Mouse (Mus musculus): ENCODE data around the gene Scrn2.
A peak's percentile ranks its signal among the peaks of the same experiment; 100 is the strongest.

Scrn2 gene

DNA sequence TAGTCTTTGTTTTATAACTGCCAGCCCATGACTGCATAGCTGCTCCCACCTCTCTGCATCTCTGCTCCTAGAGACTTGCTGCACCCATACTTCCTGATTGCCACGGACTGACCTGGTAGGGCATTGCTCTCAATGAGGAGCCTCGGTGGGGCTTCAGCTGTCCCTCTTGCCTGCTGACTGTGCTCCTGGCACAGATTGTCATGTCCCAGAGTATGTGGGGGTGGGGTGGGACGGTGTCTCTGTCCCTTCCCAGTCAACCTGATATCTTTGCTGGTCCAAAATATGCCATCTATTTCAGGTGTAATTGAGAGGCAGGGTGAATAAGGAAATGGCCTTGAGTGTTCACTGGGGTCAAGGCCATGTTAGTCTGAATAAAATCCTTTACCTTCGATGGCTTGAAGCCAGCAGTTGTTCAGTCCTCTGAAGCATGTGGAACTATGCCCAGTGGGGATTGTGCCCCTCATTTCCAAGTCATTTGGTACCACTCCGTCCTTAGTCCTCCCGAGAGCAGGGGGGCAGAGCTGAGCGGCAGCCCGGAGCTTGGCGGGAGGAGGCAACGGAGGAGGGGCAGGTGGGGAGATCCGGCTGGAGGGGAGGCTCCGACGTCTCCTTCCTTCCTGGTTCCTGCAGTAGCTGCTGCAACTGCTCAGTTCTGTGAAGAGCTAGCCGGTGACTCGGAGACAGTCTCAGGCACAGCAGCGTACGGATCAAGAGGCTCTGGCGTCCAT lies 20.6 kb downstream of the Scrn2 start, which contains the start of gene Osbpl7:
Osbpl7 (plus strand) TSS at position 413 of the 728 bp plus-strand sequence.
- DNase-seq (ENCODE audit: low spot score in 2 of 2): peak; percentile 69 to 82

DNA sequence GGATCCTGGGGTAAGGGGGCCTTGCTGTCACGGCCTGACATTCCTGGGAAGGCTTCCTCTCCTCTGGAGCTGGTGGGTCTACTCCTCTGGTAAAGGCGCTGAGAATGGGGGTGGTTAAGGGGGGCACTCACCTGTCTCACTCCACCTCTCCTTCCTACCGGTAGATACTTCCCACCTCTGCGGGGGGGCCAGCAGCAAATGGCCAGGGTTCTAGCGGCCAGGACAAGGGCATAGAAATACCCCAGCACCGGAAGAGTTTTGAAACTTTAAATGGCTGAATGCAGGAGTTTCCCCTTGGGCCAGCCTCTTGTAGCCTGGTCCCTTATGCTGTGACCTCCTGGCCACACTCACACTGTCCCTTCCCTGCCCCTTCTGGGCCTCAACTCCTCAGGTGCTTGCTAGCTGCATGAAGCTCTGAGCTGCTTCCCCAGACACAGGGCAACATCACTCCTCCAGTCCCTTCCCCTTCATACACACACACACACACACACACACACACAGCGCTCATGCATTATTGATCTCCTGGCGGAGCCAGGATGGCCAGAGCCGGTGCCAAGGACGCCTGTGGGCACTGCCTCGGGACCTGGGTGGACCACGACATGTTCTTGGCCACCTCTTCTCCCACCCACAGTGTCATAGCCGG lies 21.3 kb downstream of the Scrn2 start:
- no peak for DNase-seq (ENCODE audit: low spot score in 2 of 2)

DNA sequence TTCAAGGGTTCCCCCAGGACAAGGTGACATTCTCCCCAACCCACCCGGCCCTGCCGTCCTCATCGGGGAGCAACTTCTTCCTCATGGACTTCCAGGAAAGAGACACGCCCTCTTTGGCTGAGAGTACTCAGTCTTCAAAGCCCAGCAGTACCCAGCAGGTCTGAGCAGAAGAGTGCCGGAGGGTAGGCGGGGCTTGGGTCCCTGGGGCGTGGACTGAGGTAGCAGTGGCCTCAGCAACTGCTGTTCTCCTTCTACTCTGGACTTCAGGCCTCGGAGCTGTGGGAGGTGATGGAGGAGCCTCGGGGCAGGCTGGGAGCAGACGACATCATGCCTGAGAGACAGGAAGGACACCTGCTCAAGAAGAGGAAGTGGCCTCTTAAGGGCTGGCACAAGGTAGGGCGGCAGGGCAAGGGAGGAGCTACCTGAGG lies 22.5 kb downstream of the Scrn2 start:
- DNase-seq (ENCODE audit: low spot score in 2 of 2): no peak

DNA sequence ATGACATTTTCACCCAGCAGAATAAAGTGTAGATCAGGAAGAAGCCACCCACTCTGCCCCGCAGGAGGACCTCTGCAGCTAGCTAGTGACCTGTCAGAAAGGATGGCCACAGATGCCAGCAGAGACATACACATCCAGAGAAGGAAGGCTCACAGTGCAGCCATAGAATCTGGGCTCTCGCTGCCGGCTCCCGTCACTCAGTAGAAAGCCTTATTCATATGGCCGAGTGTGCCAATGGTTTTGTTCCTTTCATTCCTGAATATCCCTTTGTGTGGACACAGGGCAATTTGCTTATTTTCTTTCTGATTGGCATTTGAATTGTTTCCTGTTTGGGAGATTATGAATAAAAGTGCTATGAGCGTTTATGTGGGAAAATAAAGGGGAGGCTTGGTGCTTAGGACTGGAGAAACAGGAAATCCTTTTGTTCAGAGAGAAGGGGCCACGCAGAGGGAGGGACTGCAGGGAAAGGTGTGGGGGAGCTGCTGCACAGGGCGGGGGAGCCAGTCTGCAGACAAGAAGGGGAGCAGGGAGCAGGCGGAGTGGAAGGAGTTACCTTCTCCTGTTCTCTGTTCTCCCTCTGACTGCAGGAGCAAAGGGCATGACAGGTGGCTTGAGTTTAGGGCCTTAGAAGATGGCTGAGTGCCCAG lies 33.7 kb downstream of the Scrn2 start:
- DNase-seq (ENCODE audit: low spot score in 2 of 2): no peak

DNA sequence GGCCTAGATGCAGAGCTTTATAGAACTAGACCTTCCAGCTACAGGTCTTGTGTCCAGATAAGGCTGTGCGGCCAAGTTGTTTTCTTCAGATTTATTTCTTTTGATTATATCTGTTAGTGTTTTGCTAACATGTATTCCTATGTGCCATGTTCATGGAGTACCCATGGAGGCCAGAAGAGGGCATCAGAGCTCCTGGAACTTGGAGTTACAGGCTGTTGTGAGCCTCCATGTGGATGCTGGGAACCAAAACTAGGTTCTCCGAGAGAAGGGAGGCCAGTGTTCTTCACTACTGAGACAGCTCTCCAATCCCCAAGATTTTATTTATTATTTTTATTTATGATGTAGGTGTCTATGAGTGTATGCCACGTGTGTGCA lies 34.2 kb downstream of the Scrn2 start:
- DNase-seq (ENCODE audit: low spot score in 2 of 2): no peak

DNA sequence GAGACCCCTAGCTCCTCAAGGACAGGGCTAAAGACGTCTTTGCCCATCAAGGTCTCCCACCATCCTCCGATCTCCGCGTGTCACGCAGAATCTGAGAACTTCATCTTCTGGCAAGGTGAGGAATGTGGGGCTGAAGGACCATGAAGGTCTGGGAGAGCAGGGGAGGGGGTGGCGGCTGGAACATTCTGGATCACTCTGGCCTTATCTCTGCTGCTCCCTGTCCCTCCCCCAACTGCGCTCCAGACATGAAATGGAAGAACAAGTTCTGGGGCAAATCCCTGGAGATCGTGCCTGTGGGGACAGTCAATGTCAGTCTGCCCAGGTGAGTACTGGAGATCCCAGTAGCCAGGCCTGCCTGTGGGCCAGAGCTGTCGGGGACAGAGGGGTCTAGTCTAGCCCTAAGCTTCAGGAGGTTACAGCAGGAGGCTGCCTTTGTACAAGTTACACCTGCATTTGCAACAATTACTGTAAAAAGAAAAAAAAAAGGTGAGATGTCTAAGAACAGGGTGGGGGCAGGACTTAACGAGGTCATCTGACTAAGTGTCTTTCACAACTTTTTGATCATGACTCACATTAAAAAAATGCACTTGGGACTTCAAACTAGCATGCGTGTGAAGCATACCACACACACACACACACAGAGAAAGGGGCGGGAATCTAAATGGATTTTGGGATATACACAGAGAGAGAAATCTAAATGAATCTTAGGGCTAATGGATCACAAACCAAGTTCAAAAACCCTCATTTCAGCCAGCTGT lies 36.0 kb downstream of the Scrn2 start:
- DNase-seq (ENCODE audit: low spot score in 2 of 2): no peak

DNA sequence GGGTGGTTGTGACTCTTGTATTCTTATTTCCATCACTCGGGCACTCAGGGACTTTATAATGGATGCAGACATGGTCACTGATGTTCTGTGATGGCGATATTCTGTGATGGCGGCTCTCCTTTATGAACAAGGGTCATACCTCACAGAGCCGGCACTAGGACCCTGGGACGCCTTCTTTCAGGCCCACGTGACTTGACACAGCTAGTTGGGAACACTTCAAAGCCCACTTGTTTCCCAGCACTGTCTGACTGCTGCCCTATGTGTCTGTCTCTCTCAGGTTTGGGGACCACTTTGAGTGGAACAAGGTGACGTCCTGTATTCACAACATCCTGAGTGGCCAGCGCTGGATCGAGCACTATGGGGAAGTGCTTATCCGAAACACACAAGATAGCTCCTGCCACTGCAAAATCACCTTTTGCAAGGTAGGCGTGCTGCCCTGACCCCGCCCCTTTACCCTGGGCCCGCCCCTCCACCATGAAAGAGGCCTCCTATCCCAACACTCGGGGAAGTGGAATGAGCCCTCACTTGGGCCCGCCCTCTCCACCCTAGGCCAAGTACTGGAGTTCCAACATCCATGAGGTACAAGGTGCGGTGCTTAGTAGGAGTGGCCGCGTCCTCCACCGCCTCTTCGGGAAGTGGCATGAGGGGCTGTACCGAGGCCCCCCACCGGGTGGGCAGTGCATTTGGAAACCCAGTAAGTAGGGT lies 37.1 kb downstream of the Scrn2 start:
- no peak for DNase-seq (ENCODE audit: low spot score in 2 of 2)

DNA sequence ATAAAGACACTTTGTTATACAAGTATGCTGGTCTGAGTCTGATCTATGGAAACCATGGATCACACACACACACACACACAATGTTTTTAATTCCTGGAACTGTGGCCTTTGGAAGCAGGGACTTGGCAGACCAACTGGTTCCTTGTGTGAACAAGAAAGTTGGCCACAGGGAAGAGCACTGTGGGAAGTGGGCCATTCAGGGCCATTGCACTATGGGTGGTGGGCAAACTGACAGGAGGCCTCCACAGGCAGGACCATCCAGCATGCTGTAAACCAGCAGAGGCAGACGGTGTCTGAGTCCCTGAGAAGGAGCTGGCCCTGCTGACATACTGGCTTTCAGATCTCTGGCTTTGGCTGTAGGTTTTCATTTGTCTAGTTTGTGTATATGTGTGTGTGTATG lies 39.6 kb downstream of the Scrn2 start:
- no peak for DNase-seq (ENCODE audit: low spot score in 2 of 2)

DNA sequence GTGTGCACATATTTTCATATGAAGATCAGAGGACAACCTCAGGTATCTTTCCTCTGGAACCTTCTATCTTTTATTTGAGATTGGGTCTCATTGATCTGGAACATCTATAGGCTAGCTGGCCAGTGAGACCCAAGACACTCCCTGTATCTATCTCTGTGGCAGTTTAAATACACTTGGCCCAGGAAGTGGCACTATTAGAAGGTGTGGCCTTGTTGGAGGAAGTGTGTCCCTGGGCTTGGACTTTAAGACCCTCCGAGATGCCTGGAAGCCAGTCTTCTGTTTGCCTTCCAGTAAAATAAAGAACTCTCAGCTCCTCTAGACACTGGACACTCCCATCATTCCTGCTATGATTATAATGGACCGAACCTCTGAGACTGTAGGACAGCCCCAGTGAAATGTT lies 40.0 kb downstream of the Scrn2 start:
- DNase-seq (ENCODE audit: low spot score in 2 of 2): no peak

DNA sequence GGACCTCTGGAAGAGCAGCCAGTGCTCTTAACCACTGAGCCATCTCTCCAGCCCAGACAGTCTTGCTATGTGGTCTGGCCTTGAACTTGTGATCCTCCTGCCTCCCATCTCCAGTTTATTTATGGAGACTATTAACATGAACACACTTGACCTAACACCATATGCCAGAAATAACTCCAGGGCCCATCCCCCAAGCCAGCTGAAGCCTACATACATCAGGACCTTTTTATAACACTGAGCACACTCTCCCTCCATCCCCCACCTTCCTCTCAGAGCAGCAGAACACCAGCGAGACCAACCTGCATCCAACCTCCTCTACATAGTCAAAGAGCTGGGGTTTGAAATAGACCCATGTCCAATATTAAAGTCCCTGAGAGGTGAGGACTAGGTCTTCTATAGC lies 41.4 kb downstream of the Scrn2 start:
- no peak for DNase-seq (ENCODE audit: low spot score in 2 of 2)

DNA sequence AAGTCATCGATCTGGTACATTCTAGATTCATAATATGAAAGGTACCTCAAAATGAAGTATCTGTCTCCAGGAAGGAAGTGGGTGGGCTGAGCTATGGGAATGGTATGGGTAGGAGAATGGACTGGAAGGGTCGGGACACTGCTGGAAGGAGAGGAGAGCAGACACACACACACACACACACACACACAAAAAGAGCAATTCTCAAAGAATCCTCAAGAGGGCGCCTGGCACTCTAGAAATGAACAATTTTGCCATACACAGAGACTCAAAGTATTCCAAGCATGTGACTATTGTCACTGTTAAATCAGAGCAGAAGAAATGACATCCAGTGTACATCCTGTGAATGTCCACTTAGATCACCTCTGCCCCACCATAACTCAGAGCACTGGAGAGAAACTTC lies 42.8 kb downstream of the Scrn2 start:
- peak in 1 of 2 experiments; percentile 47 for DNase-seq (ENCODE audit: low spot score in 2 of 2)

DNA sequence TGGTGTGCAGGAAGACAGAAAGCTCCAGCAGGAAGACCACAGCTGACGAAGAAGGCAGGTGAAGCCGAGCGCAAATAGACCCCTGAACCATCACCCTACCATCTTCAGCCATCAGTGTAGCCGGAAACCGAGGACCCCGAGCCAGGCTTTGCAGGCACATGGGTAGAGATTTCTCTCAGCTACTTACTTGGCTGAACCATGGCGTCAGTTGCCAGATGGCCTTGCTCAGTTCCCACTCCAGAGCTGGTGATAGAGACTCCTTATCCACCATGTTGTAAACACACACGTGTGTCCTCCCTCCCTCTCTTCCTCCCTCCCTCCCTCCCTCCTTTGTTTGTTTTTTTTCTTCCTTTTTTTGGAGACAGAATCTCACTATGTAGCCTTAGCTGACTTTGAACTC lies 44.5 kb downstream of the Scrn2 start:
- DNase-seq (ENCODE audit: low spot score in 2 of 2): no peak

DNA sequence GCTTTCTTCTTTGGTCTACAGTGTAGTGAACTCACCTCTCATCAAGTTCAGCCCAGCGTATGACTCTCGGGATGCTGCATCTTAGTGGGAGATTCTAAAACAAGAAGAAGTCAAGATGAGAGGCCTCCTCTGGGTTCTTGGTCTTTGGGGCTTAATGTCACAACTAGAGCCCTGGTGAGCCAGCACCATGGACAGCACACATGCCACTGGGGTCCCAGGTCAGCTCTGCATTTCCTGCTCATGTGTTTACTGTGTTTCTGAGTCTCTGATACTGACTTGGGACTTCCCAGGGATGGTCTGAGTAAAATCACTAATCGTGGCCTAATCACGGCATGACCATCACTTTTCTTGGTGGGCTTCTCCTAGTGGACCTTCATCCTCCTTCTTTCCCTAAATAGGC lies 49.0 kb downstream of the Scrn2 start:
- DNase-seq (ENCODE audit: low spot score in 2 of 2): no peak

DNA sequence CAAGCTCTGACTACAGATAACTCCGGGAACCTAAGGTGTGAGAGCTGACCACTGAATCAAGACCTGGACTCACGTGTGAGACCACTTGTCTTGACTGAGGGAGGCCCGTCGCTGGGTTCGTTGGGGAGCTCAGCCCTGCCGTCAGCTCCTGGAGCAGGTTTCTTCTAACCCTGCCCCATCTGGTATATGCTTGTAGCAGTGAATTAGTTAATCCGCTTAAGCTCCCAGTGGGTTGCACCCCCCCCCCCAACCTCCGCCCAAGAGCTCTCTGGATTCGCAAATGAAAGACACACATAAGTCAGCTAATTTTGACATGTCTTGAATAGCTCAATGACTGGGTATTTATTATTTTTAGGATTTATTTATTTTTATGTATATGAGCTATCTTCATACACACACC lies 50.6 kb downstream of the Scrn2 start:
- DNase-seq (ENCODE audit: low spot score in 2 of 2): no peak

DNA sequence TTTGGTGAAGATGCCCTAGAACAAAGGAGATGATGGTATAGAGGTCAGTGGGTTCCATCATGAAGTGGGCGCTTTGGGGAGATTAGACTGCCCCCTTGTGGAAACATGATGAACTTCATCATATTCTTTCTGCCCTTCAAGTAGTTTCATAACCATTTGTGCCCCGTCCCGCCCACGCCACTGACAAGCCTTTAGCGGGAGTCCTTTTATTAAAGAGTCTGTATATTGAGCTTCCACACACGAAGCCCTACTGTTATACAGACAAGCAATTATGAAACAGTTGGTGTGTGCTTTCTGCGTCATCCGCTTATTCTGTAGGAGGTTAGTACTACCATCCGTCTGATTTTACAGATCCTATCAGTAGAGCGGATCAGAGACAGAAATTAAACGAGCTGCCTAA lies 53.2 kb downstream of the Scrn2 start:
- DNase-seq (ENCODE audit: low spot score in 2 of 2): no peak
